Mouse (Mus musculus): ENCODE measurements around the gene Larp4b. TPM values are rescaled to one million over a fixed set of nuclear protein-coding genes. Genes with fewer than 3 reads are reported as not detected.

Larp4b gene
- polyA plus RNA-seq (2012; rRNA removed): 30.8 and 33.8 TPM in 2 replicates

DNA sequence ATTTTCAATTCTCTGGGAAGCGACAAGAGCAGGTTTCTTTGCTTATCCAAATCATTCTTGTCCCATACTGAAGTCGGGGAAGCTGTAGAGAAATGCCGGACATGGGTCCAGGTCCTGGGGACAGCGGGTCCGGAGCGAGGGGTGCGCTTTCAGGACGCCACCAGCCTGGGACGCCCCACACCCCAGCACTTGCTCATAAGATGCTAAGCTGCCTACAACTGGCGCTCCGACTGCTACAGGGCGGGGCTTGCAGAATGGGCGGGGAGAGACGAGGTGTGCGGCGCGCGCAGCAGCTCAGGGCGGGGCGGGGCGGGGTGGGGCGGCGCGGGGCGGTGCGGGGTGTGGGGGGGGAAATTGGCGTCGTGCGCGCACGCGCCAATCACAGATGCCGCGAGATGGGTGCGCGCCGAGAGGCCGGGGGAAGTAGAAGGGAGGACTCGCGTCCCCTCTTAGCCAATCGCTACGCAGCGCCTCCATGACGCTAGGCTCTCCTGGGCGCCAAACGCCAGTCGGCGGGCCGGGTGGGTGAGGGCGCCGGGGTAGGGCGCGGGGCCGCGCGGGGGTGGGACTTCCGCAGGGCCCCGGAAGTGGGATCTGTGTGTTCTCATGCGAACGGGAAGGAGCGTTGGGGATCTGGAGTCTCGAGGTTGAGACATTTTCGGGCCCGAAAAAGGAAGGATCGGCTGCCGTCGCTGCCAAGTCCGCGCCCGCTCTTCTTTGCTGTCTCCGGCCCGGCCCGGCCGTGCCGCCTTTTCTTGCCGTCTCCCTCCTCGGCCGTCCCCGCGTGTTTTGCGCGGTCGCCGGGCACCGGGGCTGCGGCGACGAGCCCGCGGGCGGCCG is at the start of gene Larp4b:
Gene Larp4b (plus strand): TSS at position 566 of the 840 bp plus-strand sequence.

Other genes starting within 250 kb of the Larp4b start
- gene Wdr37, start 222.0 kb upstream of the Larp4b start, polyA plus RNA-seq (2012; rRNA removed): 34.5 and 36.8 TPM in 2 replicates
- 72.2 and 80.2 TPM in 2 replicates for gene Idi1, start 208.4 kb upstream of the Larp4b start, polyA plus RNA-seq (2012; rRNA removed)
- gene Gm9745, start 145.7 kb upstream of the Larp4b start, polyA plus RNA-seq (2012; rRNA removed): not detected in 2 replicates
- not detected in 2 replicates for gene Idi2, start 141.0 kb upstream of the Larp4b start, polyA plus RNA-seq (2012; rRNA removed)
- gene Gtpbp4, start 97.8 kb upstream of the Larp4b start, polyA plus RNA-seq (2012; rRNA removed): 25.5 and 26.8 TPM in 2 replicates
- 29.6 and 30.5 TPM in 2 replicates for gene Dip2c, start 182.6 kb downstream of the Larp4b start, polyA plus RNA-seq (2012; rRNA removed)

Data from central nervous system, embryonic 18 days (tissue).